Mouse (Mus musculus) T-helper 17 cell (primary cell): Measurements from ENCODE around the gene Cetn2.

Source experiments
- in situ Hi-C, 2 experiments: fragments of 300-600 bp; cut with MboI, MseI; formaldehyde crosslinking; loops; 1 replicate in 1 of 2; 2 replicates in 1 of 2; pipeline ENCODE4 v1.15.1; 2025; ENCODE audit warnings: high pct_unique_total_duplicates in 2 of 2

Cetn2 gene

DNA sequence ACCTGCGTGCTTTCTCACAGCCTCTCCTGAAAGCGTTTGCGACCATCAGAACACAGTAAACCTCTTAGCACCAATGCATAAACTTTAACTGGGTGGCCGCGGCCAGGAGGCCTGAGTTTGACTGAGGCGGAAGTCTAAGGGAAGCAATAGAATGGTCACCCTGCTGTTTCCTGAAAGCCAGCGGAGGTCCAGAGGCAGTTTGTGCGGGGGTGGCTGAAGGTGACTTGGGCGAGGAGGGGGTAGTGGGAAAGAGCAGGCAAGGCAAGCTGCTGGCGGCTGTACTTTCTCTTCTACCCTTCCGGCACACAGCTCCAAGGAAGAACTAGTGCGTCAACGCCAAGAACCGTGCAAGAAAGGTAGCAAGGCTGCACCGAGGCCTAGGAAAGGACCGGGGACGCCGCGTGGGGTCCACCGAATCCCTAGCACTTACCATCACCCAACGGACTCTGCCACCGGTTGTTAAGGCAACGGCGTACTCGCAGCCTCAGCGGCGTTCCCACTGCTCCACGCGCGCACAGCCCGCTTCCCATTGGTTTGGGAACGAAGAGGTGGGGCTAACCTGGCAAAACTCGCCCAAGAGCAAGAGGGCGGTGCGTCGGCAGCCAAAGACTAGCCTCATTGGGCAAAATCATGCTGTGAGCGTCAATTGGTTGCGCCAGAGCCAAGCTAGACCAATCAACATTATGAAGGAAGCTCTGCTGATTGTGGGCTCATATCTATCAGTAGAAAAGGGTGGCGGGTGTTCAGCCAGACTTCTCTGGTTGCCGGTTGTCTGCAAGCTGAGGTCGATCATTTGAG, at the start of gene Cetn2, which contains the start of gene Nsdhl:
Cetn2 (minus strand) TSS at position 528 of the 798 bp plus-strand sequence.
Nsdhl (plus strand) TSS at position 674 of the 798 bp plus-strand sequence.
- in situ Hi-C loops, result loop anchor here in 1 of 2 experiments (5.0 kb wide), 1 partner anchor 34 kb away; no protein-coding TSS in a partner anchor

- in situ Hi-C loops, result no loop called here
Observed at GRCm38 (mm10) chrX:72962743-72963142, 44.5 kb upstream of the Cetn2 start.

- in situ Hi-C loops, result no loop called here
Observed at GRCm38 (mm10) chrX:72961511-72961910, 43.3 kb upstream of the Cetn2 start.

GRCm38 (mm10) chrX:72960431-72960830, 42.2 kb upstream of the Cetn2 start:
- in situ Hi-C loops, result no loop called here

- in situ Hi-C loops, result no loop called here
Observed at GRCm38 (mm10) chrX:72956486-72956885, 38.3 kb upstream of the Cetn2 start.

DNA sequence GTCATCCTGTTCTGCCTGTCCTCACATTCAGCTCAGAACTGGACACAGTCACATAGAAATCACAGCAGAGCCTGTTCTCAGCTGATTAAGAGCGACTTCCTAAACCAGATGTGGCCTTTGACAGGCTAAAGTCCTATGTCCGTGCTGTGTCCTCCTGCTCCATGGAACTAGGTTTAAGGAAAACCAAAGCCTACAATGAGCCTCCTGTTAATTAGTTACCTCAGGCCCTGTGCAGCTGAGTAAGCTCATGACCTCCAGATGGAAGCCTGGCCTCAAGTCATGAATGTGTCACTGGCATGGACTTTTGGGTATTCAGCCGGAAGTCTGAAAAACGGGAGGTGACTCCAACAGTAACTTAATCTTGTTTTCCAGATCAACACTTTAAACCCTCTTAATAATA, 35.3 kb upstream of the Cetn2 start:
- in situ Hi-C loops, result loop anchor here in 1 of 2 experiments (5.0 kb wide), 1 partner anchor 36 kb away; the partner anchor contains the start of genes Cetn2 and Nsdhl

DNA sequence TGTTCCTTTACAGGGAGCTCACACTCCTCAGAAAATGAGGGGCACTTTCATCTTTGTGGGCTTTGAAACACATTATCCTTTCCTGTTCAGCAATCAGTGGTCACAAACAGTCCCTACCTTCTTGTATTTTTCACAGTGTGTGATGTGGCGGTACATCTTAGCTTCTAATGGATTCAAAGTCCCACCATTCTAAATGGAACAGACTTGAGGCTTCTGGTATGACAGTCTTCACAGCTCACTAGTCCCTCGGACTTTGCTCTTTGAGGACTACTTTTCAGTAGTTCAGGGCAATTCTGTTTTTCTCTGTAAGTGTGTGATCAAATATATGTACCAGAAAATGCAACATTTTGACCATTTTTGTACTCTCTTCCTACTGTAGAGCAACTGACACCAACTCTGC, 3.2 kb upstream of the Cetn2 start:
- in situ Hi-C loops, result loop anchor here in 1 of 2 experiments (10.0 kb wide), 1 partner anchor 1107 kb away; the partner anchor contains the start of gene Vma21

DNA sequence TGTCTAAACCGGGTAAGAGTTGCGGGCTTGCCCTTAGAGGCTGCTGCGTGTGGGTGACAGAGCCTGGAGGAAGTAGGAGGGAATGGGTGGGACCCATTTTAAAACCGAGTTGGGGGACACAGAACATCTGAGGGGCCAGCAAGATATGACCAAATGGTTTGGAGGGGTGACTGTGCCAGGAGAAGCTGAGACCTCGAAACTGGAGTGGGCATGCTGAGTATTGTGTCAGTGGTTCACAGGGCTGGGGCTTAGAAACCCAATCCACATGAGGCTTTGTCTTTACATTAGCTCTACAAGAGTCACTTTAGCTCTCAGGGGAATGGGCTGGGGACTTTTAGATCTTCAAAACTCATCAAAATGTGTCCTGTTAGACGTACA, 460 bp upstream of the Cetn2 start:
- in situ Hi-C loops, result loop anchor here in 1 of 2 experiments (5.0 kb wide), 1 partner anchor 34 kb away; no protein-coding TSS in a partner anchor

- in situ Hi-C loops, result no loop called here
Observed at GRCm38 (mm10) chrX:72911611-72912010, 6.6 kb downstream of the Cetn2 start.

DNA sequence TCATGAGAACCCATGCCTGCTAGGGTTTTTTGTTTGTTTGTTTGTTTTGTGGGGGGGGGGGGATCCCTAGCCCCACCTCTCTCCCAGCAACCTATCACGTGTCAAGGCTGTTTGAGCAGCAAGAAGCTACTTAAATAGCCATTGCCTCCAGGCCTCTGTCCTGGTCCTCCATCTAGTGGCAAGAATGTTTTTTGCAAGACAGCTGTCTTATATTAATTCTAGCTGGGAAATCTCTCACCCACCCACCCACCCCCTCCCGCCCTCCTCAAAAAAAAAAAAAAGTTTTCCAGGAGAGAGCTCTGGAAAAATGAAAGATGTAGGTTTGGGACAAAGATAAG, 9.8 kb downstream of the Cetn2 start:
- in situ Hi-C loops, result no loop called here

DNA sequence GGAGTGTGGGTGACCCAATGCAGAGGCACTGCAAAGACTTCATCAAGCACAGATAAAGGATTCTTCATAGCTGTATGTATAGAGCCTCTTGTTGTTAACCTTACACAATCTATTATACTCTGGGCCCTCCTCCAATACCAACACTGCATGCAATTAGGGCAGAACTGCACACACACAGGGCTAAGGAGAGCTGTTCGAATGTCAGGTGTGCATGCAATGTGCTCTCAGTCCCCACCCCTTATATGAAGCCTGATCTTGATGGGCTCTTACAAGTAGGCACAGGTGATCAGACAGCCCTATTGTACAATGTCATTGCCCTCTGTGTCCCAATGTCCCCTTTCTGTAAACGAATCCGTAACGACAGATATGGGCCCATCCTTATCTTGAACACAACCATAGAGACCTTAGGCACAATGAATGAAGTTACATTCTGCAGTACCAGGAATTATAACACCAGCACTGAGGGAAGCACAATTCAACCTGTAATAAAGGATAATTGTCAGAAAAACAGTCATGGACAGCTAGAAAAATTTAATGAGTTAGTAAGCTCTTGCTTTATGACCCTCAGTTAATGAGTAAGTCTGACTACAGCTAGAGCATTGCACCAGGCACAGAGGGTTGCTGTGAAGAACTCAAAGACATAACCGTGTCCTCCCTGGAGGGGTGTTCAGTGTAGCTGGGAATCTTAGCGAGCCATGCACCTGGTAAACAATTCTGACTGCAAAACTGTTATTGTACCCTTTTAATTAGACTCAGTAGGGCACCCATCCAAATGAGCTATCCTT, 10.4 kb downstream of the Cetn2 start:
- in situ Hi-C loops, result no loop called here

DNA sequence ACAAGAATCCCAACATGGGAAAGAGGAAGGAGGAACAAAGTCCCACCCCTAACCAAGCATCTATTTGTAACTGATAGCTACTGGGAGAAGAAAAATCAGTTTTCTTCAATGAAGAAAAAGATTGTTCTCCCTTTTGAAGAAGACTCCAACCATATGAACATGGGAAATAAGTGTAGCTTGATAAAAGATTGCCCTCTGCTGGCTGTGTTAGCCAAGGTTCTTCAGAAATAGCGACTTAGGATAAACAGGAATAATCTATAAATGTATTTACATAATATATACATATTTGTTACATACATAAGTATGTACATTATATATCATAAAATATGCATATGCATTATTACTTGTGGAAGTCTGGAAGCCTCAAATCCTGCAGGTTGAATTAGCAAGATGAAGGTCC, 15.7 kb downstream of the Cetn2 start:
- in situ Hi-C loops, result no loop called here

- in situ Hi-C loops, result no loop called here
Observed at GRCm38 (mm10) chrX:72896055-72896437, 22.2 kb downstream of the Cetn2 start.

DNA sequence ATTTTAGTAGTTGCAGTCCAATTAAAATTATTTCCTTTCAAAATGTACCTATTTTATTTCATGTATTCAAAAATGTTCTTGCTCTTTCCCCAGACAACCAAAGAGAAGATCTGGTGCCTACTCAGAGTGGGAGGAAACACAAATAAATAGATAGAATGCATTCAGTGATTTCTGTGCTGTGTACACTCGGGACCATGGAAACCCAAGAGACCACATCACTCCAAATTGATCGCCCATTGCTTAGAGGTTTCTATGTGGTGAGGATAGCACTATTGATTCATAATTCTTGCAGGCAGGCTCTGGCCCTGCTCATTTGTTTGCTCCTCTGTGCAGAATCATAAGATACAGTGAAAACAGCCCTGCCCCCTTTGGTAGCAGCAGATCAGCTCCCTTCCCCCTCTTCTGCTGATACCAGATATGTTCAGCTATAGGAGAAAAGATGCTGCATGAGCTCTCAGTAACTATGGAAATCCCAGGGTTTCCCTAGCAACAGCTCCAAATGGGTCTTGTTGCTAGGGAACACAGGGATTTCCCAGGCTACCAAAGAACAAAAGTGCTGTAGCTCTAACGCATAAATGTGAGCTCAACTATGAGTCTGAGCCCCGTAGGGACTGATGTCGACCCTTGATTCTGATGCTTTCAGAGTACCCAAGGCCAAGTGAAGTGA, 22.7 kb downstream of the Cetn2 start:
- in situ Hi-C loops, result no loop called here
